Mouse (Mus musculus) forebrain, embryonic 15.5 days (tissue): Measurements from ENCODE around the gene R3hdm1. TPM values are rescaled to one million over a fixed set of nuclear protein-coding genes. Genes with fewer than 3 reads are reported as not detected.
A peak's percentile ranks its signal among the peaks of the same experiment; 100 is the strongest.

Source experiments
- ATAC-seq: fragments of 200-750 bp; cut with Nextera tagmentation; replicated peaks from 2 replicates; pipeline ENCODE4 v1.8.0; 2017; ENCODE audit warnings: mild to moderate bottlenecking, moderate TSS enrichment, moderate library complexity
- H3K27ac ChIP-seq: fragments of 300-500 bp; sonication (generic); replicated peaks from 2 replicates; pipeline ENCODE4 v1.5.1; 2015; ENCODE audit warnings: mild to moderate bottlenecking, inconsistent platforms
- H3K27me3 ChIP-seq: fragments of 300-500 bp; sonication (generic); 2 replicates; pipeline ENCODE4 v1.6.1; 2015; ENCODE audit warnings: inconsistent platforms
- H3K36me3 ChIP-seq: fragments of 300-500 bp; sonication (generic); 2 replicates; pipeline ENCODE4 v1.6.1; 2015; ENCODE audit warnings: mild to moderate bottlenecking, inconsistent platforms
- H3K4me1 ChIP-seq: fragments of 300-500 bp; sonication (generic); 2 replicates; pipeline ENCODE4 v1.6.1; 2015; ENCODE audit warnings: inconsistent platforms
- H3K4me2 ChIP-seq: fragments of 300-500 bp; sonication (generic); replicated peaks from 2 replicates; pipeline ENCODE4 v1.6.1; 2015; ENCODE audit warnings: mild to moderate bottlenecking, inconsistent platforms
- H3K4me3 ChIP-seq: fragments of 300-500 bp; sonication (generic); 2 replicates; pipeline ENCODE4 v1.5.1; 2015; ENCODE audit warnings: mild to moderate bottlenecking, inconsistent platforms
- H3K9ac ChIP-seq: fragments of 300-500 bp; sonication (generic); replicated peaks from 2 replicates; pipeline ENCODE4 v1.6.1; 2015; ENCODE audit warnings: mild to moderate bottlenecking, inconsistent platforms
- H3K9me3 ChIP-seq: fragments of 300-500 bp; sonication (generic); 2 replicates; pipeline ENCODE4 v1.6.1; 2016; ENCODE audit warnings: inconsistent platforms
- WGBS: fragments of 180-500 bp; shearing (Covaris S2); methylation state at CpG from one replicate; pipeline ENCODE4 v1.1.7; 2015; ENCODE audit warnings: mixed read lengths; 5-methylcytosine and 5-hydroxymethylcytosine counted together
- polyA plus RNA-seq: library from polyadenylated mRNA; unstranded; fragments of >200 nt; fragmentation: Nextera tagmentation; extraction: Ambion mirVana; gene quantifications from 2 replicates; pipeline ENCODE4 v1.2.1, GENCODE M21; 2015

The R3hdm1 gene
- polyA plus RNA-seq: 96.8 and 99.4 TPM in 2 replicates

DNA sequence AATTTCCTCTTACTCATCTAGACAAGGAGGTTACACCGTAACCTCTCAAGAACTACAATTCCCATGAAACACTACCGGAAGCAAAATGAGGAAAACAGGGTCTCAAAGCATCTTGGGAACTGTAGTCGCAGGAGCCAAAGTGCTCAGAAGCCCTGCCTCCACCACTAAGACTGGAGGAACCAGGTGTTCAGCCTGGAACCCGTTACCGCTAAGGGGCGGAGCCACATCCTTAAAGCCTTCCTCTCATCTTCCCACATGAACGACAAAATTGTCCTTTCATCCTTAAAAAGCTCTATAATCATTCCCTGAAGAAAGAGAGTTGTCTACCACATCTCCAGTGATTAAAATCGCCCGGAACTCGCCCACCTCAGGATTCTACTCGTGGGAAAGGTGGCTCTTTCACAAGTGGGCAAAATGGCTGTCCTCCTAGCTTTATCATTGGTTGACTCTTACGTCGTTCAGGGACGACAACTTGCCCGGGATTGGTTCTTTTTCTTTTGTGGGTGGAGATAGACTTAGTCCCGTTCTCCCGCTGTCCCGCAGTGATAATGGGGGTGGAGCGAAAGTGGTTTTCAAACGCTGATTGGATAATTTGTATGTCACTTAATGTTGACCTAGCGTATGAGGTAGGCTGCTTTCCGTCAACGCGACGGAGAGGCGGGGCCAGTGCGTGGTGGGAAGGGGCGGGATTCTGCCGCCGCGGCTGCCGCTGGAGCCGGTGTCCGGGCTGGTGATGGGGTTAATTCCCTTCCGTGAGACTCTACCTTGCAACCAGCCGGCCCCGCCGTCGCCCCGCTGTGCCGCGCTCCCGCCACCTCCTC, at the start of gene R3hdm1, which contains the start of gene Zranb3:
Gene R3hdm1 (plus strand): TSS at position 661 of the 821 bp plus-strand sequence.
Gene Zranb3 (minus strand): TSS at position 407 of the 821 bp plus-strand sequence.
- Histone ChIP-seq H3K9me3 (no peaks in the 10 kb centered on the region), H3K4me3 (peak within 1 kb of the TSS; percentile 67), H3K27ac (peak within 1 kb of the TSS; percentile 96), H3K4me2 (peak within 1 kb of the TSS; percentile 69), H3K27me3 (no peaks in the 10 kb centered on the region), H3K9ac (peak within 1 kb of the TSS; percentile 71), H3K4me1 (peaks cover 25% of the 10 kb centered on the region), H3K36me3 (no peaks in the 10 kb centered on the region)
- peak; percentile 97 for ATAC-seq
- under 1% methylated on average over 43 of the region's 43 CpGs for WGBS

DNA sequence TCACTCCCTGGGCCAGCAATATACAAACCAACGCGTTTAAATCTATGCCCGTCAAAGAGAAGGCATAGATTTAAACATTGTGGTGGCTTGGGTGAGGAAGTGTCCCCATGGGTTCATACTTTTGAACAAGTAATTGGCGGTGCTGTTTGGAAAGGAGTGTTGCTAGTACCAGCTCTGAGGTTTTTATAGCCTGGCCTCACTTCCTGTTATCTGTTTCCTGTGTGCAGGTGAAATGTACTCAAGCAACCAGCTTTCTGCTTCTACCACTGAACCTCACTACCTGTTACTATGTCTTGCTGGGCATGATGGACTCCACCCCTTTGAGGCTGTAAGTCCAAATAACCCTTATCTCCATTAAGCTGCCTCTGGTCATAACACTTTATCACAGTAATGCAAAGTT, 45.8 kb upstream of the R3hdm1 start:
- Histone ChIP-seq H3K9ac (no peak overlapping the region), H3K9me3 (no peaks in the 10 kb centered on the region), H3K27ac (no peak overlapping the region), H3K4me1 (no peaks in the 10 kb centered on the region), H3K4me2 (no peak overlapping the region), H3K36me3 (no peaks in the 10 kb centered on the region), H3K27me3 (no peaks in the 10 kb centered on the region), H3K4me3 (no peak overlapping the region)
- 96% methylated on average over 4 of the region's 4 CpGs for WGBS
- ATAC-seq: no peak

DNA sequence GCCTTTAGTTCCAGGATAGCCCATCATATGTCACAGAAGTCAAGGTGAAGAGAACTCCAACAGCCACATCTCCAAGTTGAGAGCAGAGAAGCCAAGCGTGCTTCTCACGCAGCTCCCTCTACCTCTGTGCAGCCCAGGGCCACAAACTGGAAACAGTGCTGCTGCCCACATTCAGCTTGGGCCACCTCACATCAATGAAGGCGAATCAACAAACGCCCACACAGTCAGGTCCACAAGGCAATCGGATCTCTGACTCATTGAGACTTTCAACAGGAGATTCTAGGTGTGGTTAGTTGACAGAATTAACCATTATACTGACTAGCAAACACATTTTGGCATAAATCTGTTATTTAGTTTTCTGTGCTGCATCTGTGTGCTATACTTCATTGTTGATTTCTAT, 44.5 kb upstream of the R3hdm1 start:
- H3K4me3 ChIP-seq: no peak overlapping the region
- no peak for ATAC-seq
- no peak overlapping the region for H3K27ac ChIP-seq
- WGBS: 91% methylated on average over 5 of the region's 5 CpGs
- H3K36me3 ChIP-seq: no peaks in the 10 kb centered on the region
- no peak overlapping the region for H3K9ac ChIP-seq
- no peaks in the 10 kb centered on the region for H3K9me3 ChIP-seq
- H3K4me1 ChIP-seq: no peaks in the 10 kb centered on the region
- H3K4me2 ChIP-seq: no peak overlapping the region
- no peaks in the 10 kb centered on the region for H3K27me3 ChIP-seq

DNA sequence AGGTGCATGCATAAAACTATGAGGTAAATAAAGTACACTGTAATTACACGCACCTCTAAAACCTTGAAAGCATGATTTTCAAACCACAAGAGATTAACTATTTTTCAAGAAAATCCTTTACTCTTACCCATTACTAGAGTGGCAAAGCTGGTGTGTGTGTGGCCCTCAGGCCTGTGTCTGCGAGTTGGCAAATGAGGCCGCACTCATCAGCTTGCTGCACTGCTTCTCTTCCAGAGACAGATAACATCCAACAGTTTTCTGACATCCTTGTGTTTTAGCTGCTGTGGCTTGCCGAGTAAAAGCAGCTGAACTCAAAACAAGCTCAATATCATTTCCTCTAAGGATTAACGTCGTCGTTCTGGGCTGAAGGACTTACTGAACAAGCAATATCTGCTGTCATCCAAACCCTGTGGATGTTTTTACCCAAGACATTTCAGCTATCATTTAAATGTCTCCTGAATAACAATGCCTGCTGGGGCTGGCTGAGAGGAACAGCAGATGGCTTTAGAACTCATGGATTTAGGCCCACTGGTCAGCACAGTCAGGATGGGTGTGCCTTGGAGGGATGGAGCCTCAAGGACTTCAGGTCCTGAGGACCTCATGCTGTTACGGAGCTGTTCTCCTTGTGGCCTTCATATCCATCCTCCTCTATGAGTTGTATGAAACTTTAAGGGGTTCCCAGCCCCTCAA, 42.3 kb upstream of the R3hdm1 start:
- no peak overlapping the region for H3K4me2 ChIP-seq
- ATAC-seq: no peak
- H3K27me3 ChIP-seq: no peaks in the 10 kb centered on the region
- H3K36me3 ChIP-seq: no peaks in the 10 kb centered on the region
- no peaks in the 10 kb centered on the region for H3K9me3 ChIP-seq
- H3K27ac ChIP-seq: no peak overlapping the region
- no peak overlapping the region for H3K4me3 ChIP-seq
- H3K4me1 ChIP-seq: no peaks in the 10 kb centered on the region
- H3K9ac ChIP-seq: no peak overlapping the region
- WGBS: 64% methylated on average over 8 of the region's 8 CpGs

DNA sequence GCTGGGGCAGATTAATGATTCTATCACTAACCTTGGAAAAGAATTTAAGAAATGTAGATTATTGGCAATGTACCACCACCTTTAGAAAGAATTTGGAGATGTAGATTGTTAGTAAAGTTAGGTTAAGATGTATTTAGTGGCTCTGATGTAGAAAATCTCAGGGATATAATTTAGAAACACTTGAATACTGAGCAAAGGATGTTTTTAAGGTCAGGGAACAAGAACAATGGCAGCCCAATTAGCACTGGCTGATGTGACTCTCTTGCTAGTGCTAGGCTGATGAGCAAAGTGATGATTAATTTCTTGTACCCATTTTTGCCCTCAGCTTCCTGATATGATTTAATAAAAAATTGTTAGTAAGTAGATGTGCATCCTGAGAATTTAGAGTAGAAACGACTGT, 41.7 kb upstream of the R3hdm1 start:
- H3K36me3 ChIP-seq: no peaks in the 10 kb centered on the region
- H3K4me3 ChIP-seq: no peak overlapping the region
- no peak for ATAC-seq
- no peak overlapping the region for H3K9ac ChIP-seq
- H3K27me3 ChIP-seq: no peaks in the 10 kb centered on the region
- no peak overlapping the region for H3K4me2 ChIP-seq
- H3K27ac ChIP-seq: no peak overlapping the region
- no peaks in the 10 kb centered on the region for H3K4me1 ChIP-seq
- WGBS: 80% methylated on average over 1 of the region's 1 CpGs
- no peaks in the 10 kb centered on the region for H3K9me3 ChIP-seq

DNA sequence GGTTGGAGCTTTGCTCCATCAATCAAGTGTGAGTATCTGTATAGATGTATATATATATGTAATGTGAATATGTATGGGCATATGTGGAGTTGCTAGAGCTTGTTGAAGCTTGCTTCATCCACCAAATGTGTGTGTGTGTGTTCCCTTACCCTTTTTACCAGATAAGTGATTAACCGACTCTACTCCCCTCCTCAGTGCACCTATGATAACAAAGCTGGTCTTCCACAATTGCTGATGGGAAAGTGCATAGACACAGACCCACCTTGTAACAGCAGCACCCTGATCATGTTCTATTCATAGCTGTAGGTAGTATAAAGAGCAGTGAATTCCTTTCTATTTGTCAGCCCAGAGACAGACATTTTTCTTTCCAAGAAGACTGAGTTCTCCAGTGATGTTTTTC, 40.9 kb upstream of the R3hdm1 start:
- no peak overlapping the region for H3K9ac ChIP-seq
- WGBS: 97% methylated on average over 1 of the region's 1 CpGs
- no peaks in the 10 kb centered on the region for H3K27me3 ChIP-seq
- H3K4me2 ChIP-seq: no peak overlapping the region
- no peak for ATAC-seq
- H3K9me3 ChIP-seq: no peaks in the 10 kb centered on the region
- no peak overlapping the region for H3K27ac ChIP-seq
- H3K4me1 ChIP-seq: no peaks in the 10 kb centered on the region
- H3K36me3 ChIP-seq: no peaks in the 10 kb centered on the region
- no peak overlapping the region for H3K4me3 ChIP-seq

DNA sequence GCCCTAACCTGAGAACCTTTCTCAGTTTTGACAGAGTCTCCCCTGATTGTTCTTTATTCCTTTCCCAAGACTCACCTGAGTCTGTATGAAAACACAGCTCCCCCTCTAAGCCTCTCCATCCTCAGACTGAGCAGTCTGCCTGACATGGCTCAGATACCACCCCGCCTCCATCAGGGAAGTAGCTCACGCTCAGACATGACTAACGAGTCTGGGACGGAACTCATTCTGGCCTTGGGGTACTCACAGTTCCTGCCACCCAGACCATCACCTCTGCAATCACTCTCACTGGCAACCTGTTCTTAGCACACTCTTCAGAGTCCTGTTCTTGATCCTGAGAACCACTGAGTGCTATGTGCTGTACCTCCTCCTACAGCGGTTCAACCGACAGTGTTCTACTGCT, 38.4 kb upstream of the R3hdm1 start:
- WGBS: 90% methylated on average over 6 of the region's 6 CpGs
- no peak for ATAC-seq
- Histone ChIP-seq H3K4me3 (no peak overlapping the region), H3K4me1 (no peaks in the 10 kb centered on the region), H3K9ac (no peak overlapping the region), H3K27me3 (no peaks in the 10 kb centered on the region), H3K4me2 (no peak overlapping the region), H3K36me3 (no peaks in the 10 kb centered on the region), H3K27ac (no peak overlapping the region), H3K9me3 (no peaks in the 10 kb centered on the region)

DNA sequence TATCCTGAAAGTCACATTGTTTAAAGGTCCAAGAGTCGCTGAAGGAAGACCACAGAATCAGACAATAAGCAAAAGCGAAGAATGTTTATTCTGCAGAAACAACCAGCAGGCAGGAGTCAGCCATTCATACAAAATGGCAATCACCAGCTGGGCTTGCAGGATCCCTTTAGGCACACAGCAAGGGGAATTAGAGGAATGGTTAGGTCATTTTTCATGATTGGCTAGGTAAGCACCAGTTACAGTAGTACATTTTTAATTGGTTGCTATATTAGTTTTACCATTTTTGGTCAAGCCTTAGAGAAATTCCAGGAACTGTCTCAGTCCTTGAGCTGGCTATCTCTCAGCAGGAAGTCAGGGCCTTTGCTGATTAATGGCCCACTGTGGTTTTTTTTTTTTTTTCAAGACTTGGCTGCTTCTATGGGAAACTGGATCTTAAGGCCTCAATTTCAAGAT, 34.1 kb upstream of the R3hdm1 start:
- Histone ChIP-seq H3K4me3 (no peak overlapping the region), H3K9me3 (no peaks in the 10 kb centered on the region), H3K4me2 (no peak overlapping the region), H3K27me3 (no peaks in the 10 kb centered on the region), H3K4me1 (no peaks in the 10 kb centered on the region), H3K27ac (no peak overlapping the region), H3K9ac (no peak overlapping the region), H3K36me3 (no peaks in the 10 kb centered on the region)
- ATAC-seq: no peak
- WGBS: 87% methylated on average over 2 of the region's 2 CpGs

DNA sequence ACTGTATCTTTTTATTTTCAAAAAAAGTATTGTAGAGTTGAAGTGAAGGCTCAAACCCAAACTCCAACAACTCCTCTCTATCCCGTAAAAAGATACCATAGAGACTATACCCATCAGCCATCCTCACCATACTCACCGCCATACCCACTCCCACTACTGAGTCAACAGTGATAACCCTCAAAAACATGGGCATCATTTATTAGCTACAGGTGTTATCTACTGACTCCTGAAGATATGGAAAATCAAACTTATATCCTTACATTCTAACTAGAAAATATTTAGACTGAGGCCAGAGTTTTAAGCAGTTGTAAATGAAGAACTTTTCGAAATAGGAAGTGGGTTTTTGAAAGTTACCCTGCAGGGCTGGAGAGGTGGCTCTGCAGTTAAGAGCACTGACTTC, 33.1 kb upstream of the R3hdm1 start:
- no peak overlapping the region for H3K4me3 ChIP-seq
- H3K27me3 ChIP-seq: no peaks in the 10 kb centered on the region
- no peak overlapping the region for H3K4me2 ChIP-seq
- no peaks in the 10 kb centered on the region for H3K4me1 ChIP-seq
- WGBS: 92% methylated on average over 3 of the region's 3 CpGs
- ATAC-seq: no peak
- no peak overlapping the region for H3K9ac ChIP-seq
- no peaks in the 10 kb centered on the region for H3K36me3 ChIP-seq
- no peak overlapping the region for H3K27ac ChIP-seq
- no peaks in the 10 kb centered on the region for H3K9me3 ChIP-seq

DNA sequence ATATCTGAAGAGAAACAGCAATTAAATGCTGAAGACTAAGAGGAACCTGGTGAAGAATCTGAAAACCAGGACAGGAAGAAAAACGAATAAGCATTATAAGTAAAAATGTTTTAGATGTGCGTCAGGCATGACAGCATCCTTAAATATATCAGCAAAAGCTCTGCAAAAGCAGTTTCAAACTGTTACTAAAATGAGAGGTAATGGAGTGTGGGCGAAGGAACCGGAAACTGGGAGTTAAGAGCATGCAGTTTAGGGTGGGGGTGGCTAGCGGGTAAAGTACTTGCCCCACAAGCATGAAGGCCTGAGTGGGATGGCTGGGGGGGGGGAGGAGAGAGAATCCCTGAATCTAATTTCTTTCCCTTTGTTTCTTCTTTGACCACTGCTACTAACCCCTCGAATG, 30.1 kb upstream of the R3hdm1 start:
- H3K27me3 ChIP-seq: no peaks in the 10 kb centered on the region
- H3K4me2 ChIP-seq: no peak overlapping the region
- no peaks in the 10 kb centered on the region for H3K36me3 ChIP-seq
- no peaks in the 10 kb centered on the region for H3K4me1 ChIP-seq
- H3K9me3 ChIP-seq: no peaks in the 10 kb centered on the region
- WGBS: 95% methylated on average over 6 of the region's 6 CpGs
- no peak for ATAC-seq
- H3K9ac ChIP-seq: no peak overlapping the region
- no peak overlapping the region for H3K27ac ChIP-seq
- no peak overlapping the region for H3K4me3 ChIP-seq

DNA sequence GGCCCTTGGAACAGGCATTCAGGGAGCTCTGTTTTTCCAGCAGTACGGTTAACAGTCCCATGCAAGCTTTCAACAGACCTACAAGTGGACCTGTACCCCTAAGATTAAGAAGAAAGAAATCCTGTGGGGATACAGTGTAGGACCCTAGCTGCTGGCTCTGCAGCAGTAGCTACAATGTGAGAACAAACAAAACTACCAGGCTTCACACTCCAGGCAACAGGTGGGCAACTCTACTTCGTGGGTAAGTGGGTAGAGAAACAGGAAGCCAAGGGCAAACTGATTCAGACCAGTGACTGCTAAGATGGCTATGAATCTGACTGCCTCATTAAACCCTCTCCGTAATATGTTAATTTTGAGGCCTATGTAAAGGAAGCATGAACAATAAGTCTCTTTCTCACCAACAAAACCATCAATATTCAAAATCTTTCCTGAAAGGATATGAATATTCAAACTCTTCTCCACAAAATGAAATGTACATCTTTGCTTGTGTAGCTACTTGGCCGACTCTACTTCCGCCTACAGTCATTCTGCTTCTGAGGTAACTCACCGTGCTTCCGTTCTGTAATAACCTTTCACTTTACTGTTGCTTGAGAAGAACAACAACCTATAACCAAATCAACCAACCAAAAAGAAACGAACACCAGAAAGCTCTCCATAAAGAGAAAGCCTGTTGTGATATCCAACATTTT, 26.2 kb upstream of the R3hdm1 start:
- no peaks in the 10 kb centered on the region for H3K9me3 ChIP-seq
- ATAC-seq: no peak
- no peak overlapping the region for H3K27ac ChIP-seq
- H3K4me2 ChIP-seq: no peak overlapping the region
- H3K9ac ChIP-seq: no peak overlapping the region
- H3K27me3 ChIP-seq: no peaks in the 10 kb centered on the region
- no peaks in the 10 kb centered on the region for H3K36me3 ChIP-seq
- WGBS: 60% methylated on average over 8 of the region's 8 CpGs
- no peaks in the 10 kb centered on the region for H3K4me1 ChIP-seq
- no peak overlapping the region for H3K4me3 ChIP-seq

DNA sequence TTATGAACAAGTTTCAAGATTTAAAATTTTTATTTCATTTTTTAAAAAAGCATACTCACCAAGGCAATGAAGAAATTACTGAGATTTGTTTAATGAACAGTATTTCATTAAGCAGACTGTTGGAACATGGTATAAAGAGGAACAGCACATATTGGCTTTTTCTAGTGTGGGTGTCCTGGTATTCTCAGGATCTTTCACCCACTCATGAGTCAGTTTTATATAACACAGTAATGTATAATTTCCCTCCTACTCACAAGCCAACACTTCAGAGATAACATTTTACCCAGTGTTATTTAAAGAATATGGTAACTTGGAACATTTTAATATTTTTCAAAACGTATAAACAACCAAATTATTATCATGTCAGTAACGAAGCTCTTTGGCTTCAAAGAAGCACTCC, 25.3 kb upstream of the R3hdm1 start:
- WGBS: 94% methylated on average over 2 of the region's 2 CpGs
- H3K4me1 ChIP-seq: no peaks in the 10 kb centered on the region
- no peak for ATAC-seq
- no peak overlapping the region for H3K4me2 ChIP-seq
- H3K36me3 ChIP-seq: no peaks in the 10 kb centered on the region
- no peaks in the 10 kb centered on the region for H3K27me3 ChIP-seq
- no peaks in the 10 kb centered on the region for H3K9me3 ChIP-seq
- H3K4me3 ChIP-seq: no peak overlapping the region
- H3K9ac ChIP-seq: no peak overlapping the region
- H3K27ac ChIP-seq: no peak overlapping the region
